Mouse (Mus musculus) gastrocnemius, postnatal 25 days (tissue): ENCODE results near the gene Zdhhc22. TPM values are rescaled to one million over a fixed set of nuclear protein-coding genes. Genes with fewer than 3 reads are reported as not detected.
A peak's percentile ranks its signal among the peaks of the same experiment; 100 is the strongest.

Experiments
- DNase-seq: peaks from one replicate; pipeline ENCODE4 v3.0.0; 2022
- total RNA-seq, 2 experiments: library from RNA; stranded (reverse); gene quantifications; 1 replicate in 1 of 2; 2 replicates in 1 of 2; pipeline ENCODE4 v1.2.3; 2021

Gene Zdhhc22
- total RNA-seq, 2 experiments from 2014 or later: not detected

GRCm38 (mm10) chr12:86995931-86996330 is 5.7 kb upstream of the Zdhhc22 start:
- DNase-seq: no peak

- DNase-seq: no peak
Observed at GRCm38 (mm10) chr12:86994776-86995175, 4.5 kb upstream of the Zdhhc22 start.

- DNase-seq: no peak
Observed at GRCm38 (mm10) chr12:86994166-86994565, 3.9 kb upstream of the Zdhhc22 start.

GRCm38 (mm10) chr12:86990755-86991110 is 503 bp upstream of the Zdhhc22 start:
- DNase-seq: no peak

- no peak for DNase-seq
Observed at GRCm38 (mm10) chr12:86989378-86989777, 852 bp downstream of the Zdhhc22 start.

- no peak for DNase-seq
Observed at GRCm38 (mm10) chr12:86988227-86988626, 2.0 kb downstream of the Zdhhc22 start.

- no peak for DNase-seq
Observed at GRCm38 (mm10) chr12:86986562-86986961, 3.7 kb downstream of the Zdhhc22 start.

- no peak for DNase-seq
Observed at GRCm38 (mm10) chr12:86984194-86984555, 6.1 kb downstream of the Zdhhc22 start.

- DNase-seq: peak; percentile 40
Observed at GRCm38 (mm10) chr12:86983470-86984193, 6.6 kb downstream of the Zdhhc22 start.

- no peak for DNase-seq
Observed at GRCm38 (mm10) chr12:86981180-86981579, 9.1 kb downstream of the Zdhhc22 start.

GRCm38 (mm10) chr12:86977833-86978232 is 12.4 kb downstream of the Zdhhc22 start:
- DNase-seq: no peak

GRCm38 (mm10) chr12:86976511-86977168 is 13.6 kb downstream of the Zdhhc22 start:
- no peak for DNase-seq

- no peak for DNase-seq
Observed at GRCm38 (mm10) chr12:86975761-86976160, 14.5 kb downstream of the Zdhhc22 start.

- DNase-seq: peak; percentile 66
Observed at GRCm38 (mm10) chr12:86974387-86975288, 15.6 kb downstream of the Zdhhc22 start.

GRCm38 (mm10) chr12:86973706-86974105 is 16.5 kb downstream of the Zdhhc22 start:
- no peak for DNase-seq

GRCm38 (mm10) chr12:86973216-86973615 is 17.0 kb downstream of the Zdhhc22 start:
- no peak for DNase-seq

- no peak for DNase-seq
Observed at GRCm38 (mm10) chr12:86971089-86971488, 19.1 kb downstream of the Zdhhc22 start.

- no peak for DNase-seq
Observed at GRCm38 (mm10) chr12:86969220-86969601, 21.0 kb downstream of the Zdhhc22 start.

- no peak for DNase-seq
Observed at GRCm38 (mm10) chr12:86968468-86969219, 21.6 kb downstream of the Zdhhc22 start.

GRCm38 (mm10) chr12:86965237-86965799 is 24.9 kb downstream of the Zdhhc22 start:
- no peak for DNase-seq

- no peak for DNase-seq
Observed at GRCm38 (mm10) chr12:86964278-86965057, 25.8 kb downstream of the Zdhhc22 start.
